Mouse (Mus musculus) adrenal gland, postnatal 10 days (tissue): ENCODE measurements around the gene Prmt2. TPM values are rescaled to one million over a fixed set of nuclear protein-coding genes. Genes with fewer than 3 reads are reported as not detected.

Source experiments
- DNase-seq: peaks from one replicate; pipeline ENCODE4 v3.0.0; 2021; ENCODE audit warnings: mixed read lengths
- microRNA-seq: library from miRNA; unstranded; fragments of <30 nt; microRNA quantifications from one replicate; pipeline ENCODE4 v1.2.0, GENCODE M21; 2021
- total RNA-seq, 2 experiments: library from RNA; stranded (reverse); gene quantifications; 2 replicates each; pipeline ENCODE4 v1.2.3; 2021

The Prmt2 gene
- total RNA-seq, 2 experiments from 2014 or later = 17.5 to 18.5 TPM

DNA sequence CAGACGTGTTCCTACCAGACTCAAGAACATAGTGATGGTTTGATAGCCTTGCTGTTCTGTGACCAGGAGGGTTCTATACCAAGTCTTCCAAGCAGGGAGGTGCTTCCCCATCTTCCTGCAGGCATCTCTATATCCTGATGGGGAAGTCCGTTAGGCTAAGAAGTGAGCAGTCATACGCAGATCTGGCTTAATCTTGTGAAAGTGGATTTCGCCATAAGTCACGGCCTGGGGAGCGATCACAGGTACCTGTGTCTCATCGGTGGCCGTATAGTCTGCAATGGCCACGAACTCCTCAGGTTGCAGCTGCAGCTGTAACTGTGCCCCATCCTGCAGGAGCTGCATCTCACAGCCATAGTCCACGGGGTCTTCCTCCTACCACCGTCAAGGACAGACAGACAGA is 11.7 kb downstream of the Prmt2 start:
- DNase-seq = no peak

DNA sequence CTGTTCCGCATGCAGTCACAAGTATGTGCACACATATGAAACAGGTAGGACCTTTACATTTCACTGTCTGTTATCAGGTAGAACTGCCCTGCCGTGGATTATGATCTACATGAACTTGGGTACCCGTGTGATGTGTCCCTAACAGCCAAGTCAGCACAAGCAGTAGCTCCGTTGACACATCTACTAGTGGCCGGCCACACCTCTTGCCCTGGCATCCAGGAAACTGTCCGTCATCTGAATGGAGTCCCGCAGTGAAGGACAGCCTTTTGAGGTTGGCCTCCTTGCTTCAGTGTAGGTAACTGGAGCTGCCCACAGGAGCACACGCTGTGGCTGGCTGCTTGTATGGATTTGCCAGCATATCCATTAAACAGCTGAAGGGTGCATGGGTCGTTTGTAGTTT is 19.4 kb downstream of the Prmt2 start:
- no peak for DNase-seq

DNA sequence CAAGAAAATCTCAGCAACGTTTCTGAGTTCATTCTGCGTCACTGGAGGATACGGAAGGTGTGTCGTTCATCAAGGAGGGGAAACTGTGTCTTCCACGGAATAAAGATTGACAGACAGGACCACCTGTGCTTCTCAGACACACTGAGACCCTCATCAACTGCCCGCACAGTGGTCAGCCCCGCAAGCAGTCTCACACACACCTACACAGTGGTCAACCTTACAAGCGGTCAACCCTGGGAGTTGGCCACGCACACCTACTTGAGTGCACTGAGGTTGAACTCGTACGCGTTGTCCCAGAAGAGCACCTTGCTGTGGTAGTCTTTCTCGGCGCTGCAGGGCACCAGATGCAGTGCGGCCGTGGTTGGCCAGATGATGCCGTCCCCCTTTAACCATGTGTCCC is 20.6 kb downstream of the Prmt2 start:
- no peak for DNase-seq

DNA sequence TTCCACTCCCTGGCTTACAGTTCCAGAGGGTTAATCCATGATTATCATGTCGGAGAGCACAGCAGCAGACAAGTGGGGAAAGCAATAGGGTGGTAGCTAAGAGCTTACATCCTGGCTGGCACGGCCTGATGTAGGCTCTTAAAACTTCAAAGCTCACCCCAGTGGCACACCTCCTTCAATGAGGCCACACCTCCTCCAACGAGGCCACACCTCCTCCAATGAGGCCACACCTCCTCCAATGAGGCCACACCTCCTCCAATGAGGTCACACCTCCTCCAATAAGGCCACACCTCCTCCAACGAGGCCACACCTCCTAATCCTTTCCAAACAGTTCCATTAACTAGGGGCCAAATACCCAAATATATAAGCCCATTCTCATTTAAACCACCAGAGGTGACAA is 23.5 kb downstream of the Prmt2 start:
- DNase-seq = no peak

DNA sequence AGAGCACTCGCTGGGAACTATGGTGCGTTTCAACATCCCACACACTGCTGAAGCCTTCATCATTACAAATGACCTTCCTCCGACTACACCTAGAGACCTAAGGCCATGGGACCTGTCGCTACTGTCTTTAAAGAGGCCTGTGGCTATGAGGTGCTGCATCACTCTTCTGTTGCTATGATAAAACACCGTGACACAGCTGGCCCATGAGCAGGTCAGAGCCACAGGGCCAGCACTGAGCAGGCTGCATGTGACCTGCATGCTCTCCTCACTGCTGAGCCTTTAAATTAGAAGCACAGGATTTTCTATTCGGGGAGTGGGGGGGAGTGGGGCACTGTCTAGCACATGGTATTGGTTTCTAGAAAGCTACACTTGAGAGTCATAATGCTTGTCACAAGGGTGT is 25.5 kb downstream of the Prmt2 start:
- DNase-seq = no peak

DNA sequence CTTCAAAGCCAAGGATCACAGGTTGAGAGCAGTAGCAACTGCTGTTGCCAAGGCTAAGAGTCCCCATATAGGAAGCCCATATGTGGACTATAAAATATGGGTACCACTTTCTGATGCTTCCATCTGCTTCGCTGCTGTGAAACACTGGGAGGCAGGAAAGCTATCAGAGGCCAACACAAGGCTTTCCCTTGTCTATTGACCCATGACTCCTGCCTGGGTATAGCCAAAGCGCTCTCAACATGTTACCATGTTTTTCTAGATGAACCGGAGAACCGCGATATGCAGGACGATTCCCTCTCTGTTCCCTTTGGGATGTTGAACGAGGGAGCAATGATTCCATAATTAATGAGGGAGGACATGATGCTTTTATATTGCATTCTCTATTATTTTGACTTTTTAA is 26.9 kb downstream of the Prmt2 start:
- DNase-seq = no peak

DNA sequence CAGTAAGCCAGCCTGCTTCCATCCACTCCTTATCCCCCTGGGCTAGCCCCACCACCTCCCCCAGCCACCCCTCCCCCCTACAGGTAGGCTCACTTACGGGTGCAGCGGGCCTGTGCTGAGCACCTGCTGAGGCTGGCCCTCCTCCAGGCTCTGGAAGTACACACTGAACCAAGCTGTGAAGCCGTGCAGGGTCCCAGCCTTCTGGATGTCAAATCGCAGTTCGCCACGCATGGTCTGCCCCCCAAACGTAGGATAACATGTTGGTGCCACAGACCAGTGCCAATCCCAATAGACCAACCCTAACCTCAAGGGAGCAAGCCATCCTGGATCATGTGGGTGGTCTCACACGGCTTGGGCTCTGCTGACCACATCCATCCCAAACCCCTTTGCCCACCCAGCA is 28.4 kb downstream of the Prmt2 start:
- no peak for DNase-seq

DNA sequence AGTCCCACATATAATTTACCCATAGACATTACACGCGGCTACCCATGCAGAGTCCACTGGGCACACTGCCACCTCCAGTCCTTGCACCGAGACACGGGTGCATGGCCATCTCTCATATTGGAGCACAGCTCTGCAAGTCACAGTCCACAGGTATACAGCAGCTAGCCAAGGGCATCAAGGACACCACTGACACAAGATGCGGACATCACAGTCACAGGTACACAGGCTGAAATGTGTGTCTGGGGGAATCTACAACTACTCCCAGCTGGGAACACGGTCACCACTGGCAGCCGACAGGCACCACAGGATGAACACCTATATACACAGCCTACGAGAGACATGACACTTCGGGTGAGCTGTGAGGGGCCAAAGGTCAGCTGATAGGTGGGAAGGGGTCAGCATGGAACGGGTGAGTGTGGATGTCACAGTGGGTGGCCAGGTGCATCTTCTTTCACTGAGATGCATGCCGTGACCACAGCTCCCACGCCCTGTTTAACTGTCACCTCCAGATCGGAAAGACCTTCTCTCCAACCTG is 30.3 kb downstream of the Prmt2 start:
- DNase-seq = no peak

DNA sequence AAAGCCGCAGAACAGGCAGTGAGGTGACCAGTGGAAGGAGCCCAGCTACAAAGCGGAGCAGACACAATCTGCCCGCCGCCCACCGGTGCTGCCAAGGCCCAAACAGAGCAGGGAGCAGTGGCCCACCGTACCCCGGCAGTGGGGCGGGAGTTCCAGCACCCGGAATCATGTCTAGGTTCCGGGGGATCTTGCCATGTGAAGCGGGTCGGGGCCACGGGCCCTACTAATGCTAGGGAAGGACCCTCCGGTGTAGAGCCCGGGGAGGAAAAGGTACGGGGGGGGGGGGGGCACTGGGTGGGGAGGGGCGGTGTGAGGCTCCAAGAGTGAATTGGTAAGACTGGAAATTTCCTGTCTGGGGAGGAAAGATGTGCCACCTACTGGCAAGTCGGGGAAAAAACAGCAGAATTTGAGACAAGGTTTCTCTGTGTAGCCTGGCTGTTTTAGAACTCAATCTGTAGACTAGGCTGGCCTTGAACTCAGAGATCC is 33.8 kb downstream of the Prmt2 start:
- peak; percentile 35 for DNase-seq

DNA sequence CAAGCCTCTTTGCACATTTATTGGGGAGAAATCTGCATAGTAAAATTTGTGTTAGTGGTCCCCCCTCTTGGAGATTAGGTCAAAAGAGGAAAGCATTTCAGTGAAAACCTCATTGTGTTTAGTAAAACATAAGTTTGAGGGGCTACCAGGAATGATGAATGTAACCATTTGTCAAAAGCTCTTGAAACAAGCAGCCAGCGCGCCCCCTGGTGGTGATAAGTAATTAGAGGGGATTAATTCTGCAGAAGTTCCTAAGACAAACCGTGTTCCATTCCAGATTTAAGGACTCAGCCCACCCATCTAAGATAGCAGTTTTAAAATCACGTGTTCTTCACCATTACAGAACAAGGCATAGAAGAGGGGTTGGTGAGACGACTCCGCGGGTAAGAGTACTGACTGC is 35.7 kb downstream of the Prmt2 start:
- DNase-seq = peak; percentile 83

DNA sequence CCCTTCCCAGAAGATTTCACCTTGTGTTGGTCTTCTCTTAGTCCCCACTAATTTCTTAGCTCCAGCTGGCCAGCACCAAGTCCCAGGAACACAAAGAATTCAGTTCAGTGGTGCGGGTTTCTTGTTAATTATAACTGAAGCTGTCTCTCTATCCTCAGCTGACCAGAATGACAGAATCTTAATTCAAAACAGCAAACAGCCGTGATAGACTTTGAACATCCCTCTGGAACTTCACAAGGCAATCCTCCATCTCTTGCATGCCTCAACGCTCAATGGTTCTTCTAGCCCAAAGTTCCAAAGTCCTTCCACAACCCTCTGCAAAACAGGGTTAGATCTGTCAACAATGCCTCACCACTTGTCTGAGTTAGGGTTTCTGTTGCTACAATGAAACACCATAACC is 36.2 kb downstream of the Prmt2 start:
- no peak for DNase-seq

DNA sequence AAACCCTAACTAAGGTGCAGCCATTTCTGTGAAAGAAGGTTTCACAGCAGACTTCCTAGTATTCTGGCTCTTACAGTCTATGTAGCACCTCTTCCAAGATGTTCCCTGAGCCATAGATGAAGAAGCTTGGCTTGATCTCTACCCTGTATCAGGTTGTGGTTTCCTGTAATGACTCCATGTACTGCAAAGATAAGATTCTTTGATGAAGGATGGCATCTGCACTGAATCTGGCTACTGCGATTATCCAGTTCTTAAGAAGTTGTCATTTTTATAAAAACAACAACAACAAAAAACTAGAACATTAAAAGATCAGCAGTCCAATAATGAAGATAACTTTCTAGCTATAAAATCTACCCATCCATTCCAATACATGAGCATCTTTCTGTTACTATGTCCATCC is 49.7 kb downstream of the Prmt2 start:
- DNase-seq = no peak

DNA sequence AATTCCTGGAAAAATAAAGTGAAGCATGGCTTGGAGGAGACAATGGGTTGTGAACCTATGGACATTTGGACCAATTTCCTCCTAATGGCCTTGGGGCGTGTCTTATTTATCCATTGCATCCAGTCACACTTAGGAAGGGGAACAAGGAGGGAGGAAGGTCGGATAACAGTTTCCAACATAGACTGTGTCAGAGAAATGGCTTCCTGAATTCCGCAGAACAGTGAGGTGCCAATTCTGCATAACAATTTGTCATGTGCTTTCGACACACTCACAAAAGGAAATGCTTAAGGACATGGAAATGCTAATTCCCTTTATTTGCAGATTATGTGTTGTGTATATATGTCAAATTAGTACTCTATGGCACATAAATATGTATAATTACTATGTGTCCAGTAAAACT is 52.4 kb downstream of the Prmt2 start:
- no peak for DNase-seq

DNA sequence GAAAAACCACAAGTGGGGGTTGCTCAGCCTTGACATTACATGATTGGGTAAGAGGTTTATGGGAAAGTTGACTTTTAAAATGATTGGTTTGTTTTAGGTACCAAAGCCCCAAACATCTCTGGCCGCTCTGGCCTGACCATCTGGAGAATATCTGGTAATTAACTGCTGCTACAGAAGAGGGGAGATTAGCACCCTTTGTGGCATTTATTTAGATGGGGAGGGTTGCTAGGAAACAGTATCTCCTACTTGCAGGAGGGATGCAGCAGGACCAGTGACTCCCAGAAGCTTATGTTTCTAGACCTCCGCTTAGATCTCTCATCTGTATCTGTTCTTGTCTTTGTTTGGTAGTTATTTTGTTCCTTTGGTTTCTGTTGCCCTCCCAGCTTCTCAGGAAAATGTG is 62.8 kb downstream of the Prmt2 start:
- DNase-seq = no peak

DNA sequence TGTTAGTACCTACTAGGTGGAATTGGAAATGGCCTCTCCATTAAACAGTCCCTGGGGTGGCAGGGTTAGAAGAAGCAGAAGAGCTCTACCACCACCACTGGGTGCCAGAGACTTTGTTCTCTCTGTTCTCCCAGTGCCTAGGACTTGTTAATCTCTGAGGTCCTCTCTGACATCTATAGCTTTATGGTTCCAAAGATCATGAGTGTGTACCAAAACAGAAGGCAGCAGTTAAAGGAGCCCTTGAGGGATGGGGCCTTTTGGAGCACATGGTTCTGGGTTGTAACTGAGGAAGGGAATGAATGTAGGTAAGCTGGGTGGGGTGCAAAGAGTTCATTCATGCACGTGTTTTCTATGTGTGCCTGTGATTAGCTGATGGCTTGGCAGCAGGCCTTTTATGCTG is 79.7 kb downstream of the Prmt2 start:
- DNase-seq = no peak

DNA sequence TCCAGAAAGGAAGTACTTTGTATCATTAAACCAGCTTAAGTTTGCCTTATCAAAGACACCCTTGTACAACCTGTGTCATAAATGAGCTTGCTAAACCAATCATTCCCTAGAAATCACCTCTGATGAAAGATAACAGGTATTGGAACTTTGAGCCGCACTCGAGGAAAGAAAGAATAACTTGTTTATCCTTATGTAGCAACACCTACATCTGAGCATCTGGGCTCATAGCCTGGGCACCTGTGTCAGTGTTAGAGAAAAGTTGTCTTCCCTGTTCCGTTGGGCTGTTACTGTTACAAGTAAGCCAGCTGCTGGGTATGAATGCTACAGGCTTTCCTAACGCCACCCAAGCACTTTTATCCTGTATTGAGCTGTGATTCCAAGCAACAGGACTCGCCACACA is 80.1 kb downstream of the Prmt2 start:
- DNase-seq = no peak

Small RNA genes within 50 kb of the gene (microRNA-seq; reads per million reads assigned to microRNA genes)
- not detected for gene Mir678

Other genes with a start within 250 kb of the Prmt2 start
- gene Zfp280b, start 205.2 kb downstream of the Prmt2 start, total RNA-seq = 10 to 100 TPM in 1 of 2 experiments, 1 to 10 TPM in 1; 9.0 to 11.0 TPM
- gene Slc5a4b, start 126.9 kb downstream of the Prmt2 start, total RNA-seq = not detected
- gene Slc5a4a, start 90.4 kb downstream of the Prmt2 start, total RNA-seq = not detected
- 10 to 100 TPM; 60.2 to 68.3 TPM for gene S100b, start 16.0 kb upstream of the Prmt2 start, total RNA-seq
- 10 to 100 TPM; 30.8 to 39.4 TPM for gene Dip2a, start 107.4 kb upstream of the Prmt2 start, total RNA-seq
- gene AC141477.1, start 202.6 kb upstream of the Prmt2 start, total RNA-seq = 1 to 10 TPM in 1 of 2 experiments, not detected in 1; 3.4 TPM
- 10 to 100 TPM; 14.5 to 21.6 TPM for gene Pcnt, start 204.9 kb upstream of the Prmt2 start, total RNA-seq
- gene 2610028H24Rik, start 211.2 kb upstream of the Prmt2 start, total RNA-seq = not detected
- gene Mcm3ap, start 231.1 kb upstream of the Prmt2 start, total RNA-seq = 10 to 100 TPM; 24.8 to 33.0 TPM
- gene Ybey, start 231.2 kb upstream of the Prmt2 start, total RNA-seq = 1 to 10 TPM; 3.0 to 3.7 TPM